Mouse (Mus musculus): ENCODE measurements at regions not wholly inside any gene's neighbourhood (a gene's known extent, or its start where the extent isn't known, plus 50 kb on each side); places are given as distances from the start of the nearest gene placed in this dataset.

GRCm38 (mm10) chr3:48658386-48658785 is 1098.7 kb downstream of the Pcdh18 start:
- Histone ChIP-seq H3K4me3 (no peak overlapping the region), H3K9me3 (replicated peaks) (no peaks in the 10 kb centered on the region), H3K27ac (no peak overlapping the region), H3K9ac (no peak overlapping the region), H3K4me2 (no peak overlapping the region), H3K36me3 (no peaks in the 10 kb centered on the region), H3K27me3 (replicated peaks) (no peaks in the 10 kb centered on the region), H3K4me1 (no peaks in the 10 kb centered on the region)
- ATAC-seq, result no peak
- 44% methylated on average over 1 of the region's 1 CpGs for WGBS (ENCODE audit: insufficient replicate concordance)

GRCm38 (mm10) chr3:48655084-48655483 is 1102.0 kb downstream of the Pcdh18 start:
- Histone ChIP-seq H3K4me1 (no peaks in the 10 kb centered on the region), H3K27ac (no peak overlapping the region), H3K27me3 (replicated peaks) (no peaks in the 10 kb centered on the region), H3K36me3 (no peaks in the 10 kb centered on the region), H3K4me2 (no peak overlapping the region), H3K4me3 (no peak overlapping the region), H3K9ac (no peak overlapping the region), H3K9me3 (replicated peaks) (no peaks in the 10 kb centered on the region)
- WGBS (ENCODE audit: insufficient replicate concordance), result 60% methylated on average over 4 of the region's 4 CpGs
- ATAC-seq, result no peak

- no peak for ATAC-seq
- Histone ChIP-seq H3K4me2 (no peak overlapping the region), H3K9me3 (replicated peaks) (no peaks in the 10 kb centered on the region), H3K4me1 (no peaks in the 10 kb centered on the region), H3K36me3 (no peaks in the 10 kb centered on the region), H3K27ac (no peak overlapping the region), H3K27me3 (replicated peaks) (no peaks in the 10 kb centered on the region), H3K4me3 (no peak overlapping the region), H3K9ac (no peak overlapping the region)
- 37% methylated on average over 3 of the region's 3 CpGs for WGBS (ENCODE audit: insufficient replicate concordance)
Measured at GRCm38 (mm10) chr3:48631889-48632483, 1125.1 kb downstream of the Pcdh18 start.

GRCm38 (mm10) chr3:48608933-48609332 is 1148.2 kb downstream of the Pcdh18 start:
- Histone ChIP-seq H3K4me3 (no peak overlapping the region), H3K4me1 (no peaks in the 10 kb centered on the region), H3K27ac (no peak overlapping the region), H3K9ac (no peak overlapping the region), H3K27me3 (replicated peaks) (no peaks in the 10 kb centered on the region), H3K4me2 (no peak overlapping the region), H3K9me3 (replicated peaks) (no peaks in the 10 kb centered on the region), H3K36me3 (no peaks in the 10 kb centered on the region)
- ATAC-seq, result no peak
- 87% methylated on average over 21 of the region's 21 CpGs for WGBS (ENCODE audit: insufficient replicate concordance)

- no peaks in the 10 kb centered on the region for H3K36me3 ChIP-seq
- no peaks in the 10 kb centered on the region for H3K9me3 ChIP-seq (replicated peaks)
- no peak overlapping the region for H3K4me3 ChIP-seq
- WGBS (ENCODE audit: insufficient replicate concordance), result 74% methylated on average over 3 of the region's 3 CpGs
- H3K27ac ChIP-seq, result no peak overlapping the region
- H3K9ac ChIP-seq, result no peak overlapping the region
- no peak for ATAC-seq
- no peaks in the 10 kb centered on the region for H3K4me1 ChIP-seq
- H3K4me2 ChIP-seq, result no peak overlapping the region
- H3K27me3 ChIP-seq (replicated peaks), result no peaks in the 10 kb centered on the region
Measured at GRCm38 (mm10) chr3:48604840-48605239, 1152.3 kb downstream of the Pcdh18 start.

- H3K36me3 ChIP-seq, result no peaks in the 10 kb centered on the region
- no peak overlapping the region for H3K4me2 ChIP-seq
- no peak overlapping the region for H3K9ac ChIP-seq
- no peaks in the 10 kb centered on the region for H3K4me1 ChIP-seq
- no peak overlapping the region for H3K27ac ChIP-seq
- 68% methylated on average over 2 of the region's 2 CpGs for WGBS (ENCODE audit: insufficient replicate concordance)
- H3K4me3 ChIP-seq, result no peak overlapping the region
- no peaks in the 10 kb centered on the region for H3K27me3 ChIP-seq (replicated peaks)
- ATAC-seq, result no peak; the same call in 1 of the 2 replicates
- no peaks in the 10 kb centered on the region for H3K9me3 ChIP-seq (replicated peaks)
Measured at GRCm38 (mm10) chr3:48587341-48587740, 1169.8 kb downstream of the Pcdh18 start.

GRCm38 (mm10) chr3:48586145-48586544 is 1171.0 kb downstream of the Pcdh18 start:
- Histone ChIP-seq H3K9ac (no peak overlapping the region), H3K27me3 (replicated peaks) (no peaks in the 10 kb centered on the region), H3K27ac (no peak overlapping the region), H3K9me3 (replicated peaks) (no peaks in the 10 kb centered on the region), H3K4me3 (no peak overlapping the region), H3K4me1 (no peaks in the 10 kb centered on the region), H3K4me2 (no peak overlapping the region), H3K36me3 (no peaks in the 10 kb centered on the region)
- ATAC-seq, result peak; percentile 55
- WGBS (ENCODE audit: insufficient replicate concordance), result 45% methylated on average over 1 of the region's 1 CpGs

- H3K9ac ChIP-seq, result no peak overlapping the region
- H3K4me3 ChIP-seq, result no peak overlapping the region
- H3K27ac ChIP-seq, result no peak overlapping the region
- no peaks in the 10 kb centered on the region for H3K4me1 ChIP-seq
- no peaks in the 10 kb centered on the region for H3K36me3 ChIP-seq
- no peak overlapping the region for H3K4me2 ChIP-seq
- no peaks in the 10 kb centered on the region for H3K9me3 ChIP-seq (replicated peaks)
- ATAC-seq, result no peak
- no peaks in the 10 kb centered on the region for H3K27me3 ChIP-seq (replicated peaks)
Measured at GRCm38 (mm10) chr3:48584340-48584739, 1172.8 kb downstream of the Pcdh18 start.

GRCm38 (mm10) chr3:48582521-48582920 is 1174.6 kb downstream of the Pcdh18 start:
- no peaks in the 10 kb centered on the region for H3K4me1 ChIP-seq
- no peaks in the 10 kb centered on the region for H3K9me3 ChIP-seq (replicated peaks)
- no peaks in the 10 kb centered on the region for H3K27me3 ChIP-seq (replicated peaks)
- H3K36me3 ChIP-seq, result no peaks in the 10 kb centered on the region
- no peak overlapping the region for H3K27ac ChIP-seq
- no peak overlapping the region for H3K4me3 ChIP-seq
- H3K4me2 ChIP-seq, result no peak overlapping the region
- H3K9ac ChIP-seq, result no peak overlapping the region
- no peak for ATAC-seq
- WGBS (ENCODE audit: insufficient replicate concordance), result 44% methylated on average over 1 of the region's 1 CpGs

- no peak overlapping the region for H3K9ac ChIP-seq
- no peaks in the 10 kb centered on the region for H3K27me3 ChIP-seq (replicated peaks)
- H3K4me3 ChIP-seq, result no peak overlapping the region
- ATAC-seq, result no peak
- no peaks in the 10 kb centered on the region for H3K36me3 ChIP-seq
- H3K27ac ChIP-seq, result no peak overlapping the region
- H3K4me2 ChIP-seq, result no peak overlapping the region
- WGBS (ENCODE audit: insufficient replicate concordance), result 48% methylated on average over 2 of the region's 2 CpGs
- no peaks in the 10 kb centered on the region for H3K9me3 ChIP-seq (replicated peaks)
- no peaks in the 10 kb centered on the region for H3K4me1 ChIP-seq
Measured at GRCm38 (mm10) chr3:48579971-48580370, 1177.2 kb downstream of the Pcdh18 start.

- Histone ChIP-seq H3K9ac (no peak overlapping the region), H3K27me3 (replicated peaks) (no peaks in the 10 kb centered on the region), H3K4me3 (no peak overlapping the region), H3K36me3 (no peaks in the 10 kb centered on the region), H3K27ac (no peak overlapping the region), H3K4me1 (no peaks in the 10 kb centered on the region), H3K4me2 (no peak overlapping the region), H3K9me3 (replicated peaks) (no peaks in the 10 kb centered on the region)
- 52% methylated on average over 1 of the region's 1 CpGs for WGBS (ENCODE audit: insufficient replicate concordance)
- no peak for ATAC-seq
Measured at GRCm38 (mm10) chr3:48579229-48579628, 1177.9 kb downstream of the Pcdh18 start.

GRCm38 (mm10) chr3:48546669-48547068 is 1210.5 kb downstream of the Pcdh18 start:
- Histone ChIP-seq H3K9me3 (replicated peaks) (no peaks in the 10 kb centered on the region), H3K9ac (no peak overlapping the region), H3K4me3 (no peak overlapping the region), H3K36me3 (no peaks in the 10 kb centered on the region), H3K27me3 (replicated peaks) (no peaks in the 10 kb centered on the region), H3K4me1 (no peaks in the 10 kb centered on the region), H3K4me2 (no peak overlapping the region), H3K27ac (no peak overlapping the region)
- no peak for ATAC-seq
- WGBS (ENCODE audit: insufficient replicate concordance), result 61% methylated on average over 1 of the region's 1 CpGs

- Histone ChIP-seq H3K36me3 (no peaks in the 10 kb centered on the region), H3K4me1 (no peaks in the 10 kb centered on the region), H3K4me3 (no peak overlapping the region), H3K9me3 (replicated peaks) (no peaks in the 10 kb centered on the region), H3K27ac (no peak overlapping the region), H3K27me3 (replicated peaks) (no peaks in the 10 kb centered on the region), H3K4me2 (no peak overlapping the region), H3K9ac (no peak overlapping the region)
- no peak for ATAC-seq
- WGBS (ENCODE audit: insufficient replicate concordance), result 51% methylated on average over 3 of the region's 3 CpGs
Measured at GRCm38 (mm10) chr3:48515009-48515408, 1242.1 kb downstream of the Pcdh18 start.
